Mouse (Mus musculus): ENCODE results near the gene Gm10229. TPM values are rescaled to one million over a fixed set of nuclear protein-coding genes. Genes with fewer than 3 reads are reported as not detected.
"Not testable (repeated sequence)": the region's sequence is repeated elsewhere in the genome, so short reads cannot be mapped to it uniquely, and the experiment has no call there.

Gm10229 gene
- not detected for total RNA-seq (2021)
- long read RNA-seq, experiment 1: 0 reads
- long read RNA-seq, experiment 2: 0 reads

DNA sequence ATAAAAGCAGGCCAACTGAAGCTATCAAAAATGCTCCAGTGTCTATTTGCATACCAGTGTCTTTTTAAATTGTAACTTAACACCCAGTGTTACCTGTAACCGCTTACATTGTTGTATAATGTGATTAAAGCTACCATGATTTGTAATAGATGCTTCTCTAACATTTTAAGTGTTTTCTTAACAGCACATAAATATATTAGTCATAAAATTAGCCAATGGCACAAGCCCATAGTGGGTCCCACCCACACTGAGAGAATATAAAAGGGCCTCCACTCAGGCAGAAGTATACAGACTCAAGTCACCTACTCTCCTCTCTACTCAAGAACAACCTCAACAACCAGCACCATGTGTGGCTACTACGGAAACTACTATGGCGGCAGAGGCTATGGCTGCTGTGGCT lies at the start of gene Gm10229:
Gene Gm10229 (plus strand): TSS at position 301 of the 400 bp plus-strand sequence.
- not testable (repeated sequence) for DNase-seq (ENCODE audit: low spot score)

GRCm38 (mm10) chr16:89010659-89011058 lies 4.4 kb upstream of the Gm10229 start, which contains the start of gene Krtap22-2:
Krtap22-2 (minus strand) TSS chr16:89010759.
- no peak for DNase-seq (ENCODE audit: low spot score)

DNA sequence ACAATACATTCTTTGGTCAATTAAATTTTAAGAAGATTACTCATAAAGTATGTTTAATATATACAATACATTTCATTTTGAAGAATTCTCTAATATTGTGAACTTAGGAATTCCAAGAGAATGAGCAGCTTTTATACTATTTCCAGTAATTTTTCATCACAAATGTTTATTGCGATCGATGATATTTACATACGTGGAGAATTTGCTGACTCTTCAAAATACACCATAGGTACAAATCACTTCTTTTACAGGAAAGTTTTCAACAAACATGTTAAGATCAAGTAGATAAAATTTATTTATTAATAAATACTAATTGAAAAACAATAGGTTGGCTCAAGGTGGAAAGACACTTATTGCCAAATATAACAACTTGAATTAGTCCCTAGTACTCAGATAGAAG lies 1.1 kb upstream of the Gm10229 start:
- DNase-seq (ENCODE audit: low spot score): no peak

- DNase-seq (ENCODE audit: low spot score): not testable (repeated sequence)
Measured at GRCm38 (mm10) chr16:89031399-89031798, 16.3 kb downstream of the Gm10229 start, which contains the start of gene Krtap6-1. Krtap6-1 (plus strand) TSS chr16:89031699.

DNA sequence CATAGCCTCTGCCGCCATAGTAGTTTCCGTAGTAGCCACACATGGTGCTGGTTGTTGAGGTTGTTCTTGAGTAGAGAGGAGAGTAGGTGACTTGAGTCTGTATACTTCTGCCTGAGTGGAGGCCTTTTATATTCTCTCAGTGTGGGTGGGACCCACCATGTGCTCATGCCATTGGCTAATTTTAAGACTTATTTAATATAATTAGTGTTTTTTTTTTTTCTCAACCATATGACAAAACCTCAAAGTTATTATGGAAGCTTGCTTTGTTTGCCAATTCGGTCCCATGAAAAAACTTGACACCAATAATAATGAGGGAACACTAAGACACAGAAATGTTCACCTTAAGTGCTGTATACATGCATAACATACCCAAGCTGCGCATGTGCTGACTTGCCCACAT lies 26.3 kb downstream of the Gm10229 start, which contains the start of gene Gm10228:
Gene Gm10228 (minus strand): TSS at position 101 of the 400 bp plus-strand sequence.
- not testable (repeated sequence) for DNase-seq (ENCODE audit: low spot score)

GRCm38 (mm10) chr16:89047783-89048182 lies 32.7 kb downstream of the Gm10229 start, which contains the start of gene Krtap6-5:
Krtap6-5 (minus strand) TSS chr16:89047883.
- DNase-seq (ENCODE audit: low spot score): no peak

DNA sequence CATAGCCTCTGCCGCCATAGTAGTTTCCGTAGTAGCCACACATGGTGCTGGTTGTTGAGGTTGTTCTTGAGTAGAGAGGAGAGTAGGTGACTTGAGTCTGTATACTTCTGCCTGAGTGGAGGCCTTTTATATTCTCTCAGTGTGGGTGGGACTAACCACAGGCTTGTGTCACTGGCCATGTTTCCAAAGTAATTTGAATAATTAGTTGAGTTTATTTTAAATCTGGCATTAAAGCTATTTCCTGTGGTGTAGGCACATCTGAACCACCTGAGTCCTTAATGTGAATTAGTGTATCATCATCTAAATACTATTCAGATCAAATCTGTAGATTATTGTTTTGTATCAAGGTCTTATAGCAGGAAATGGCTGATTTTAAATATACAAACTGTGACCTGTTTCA lies 48.8 kb downstream of the Gm10229 start, which contains the start of gene 1110025L11Rik:
Gene 1110025L11Rik (minus strand): TSS at position 101 of the 400 bp plus-strand sequence.
- not testable (repeated sequence) for DNase-seq (ENCODE audit: low spot score)

Other genes starting within 250 kb of the Gm10229 start
- gene 2310057N15Rik, start 241.1 kb upstream of the Gm10229 start, total RNA-seq (2021): not detected
- gene Gm5965, start 237.4 kb upstream of the Gm10229 start, total RNA-seq (2021): not detected
- gene Gm20741, start 203.1 kb upstream of the Gm10229 start, total RNA-seq (2021): not detected
- under 1 TPM in 1 of 2 experiments, not detected in 1; 0.66 TPM for gene Krtap15, start 195.1 kb upstream of the Gm10229 start, total RNA-seq (2021)
- not detected for gene Krtap14, start 189.1 kb upstream of the Gm10229 start, total RNA-seq (2021)
- not detected for gene Krtap19-1, start 145.9 kb upstream of the Gm10229 start, total RNA-seq (2021)
- gene Krtap19-2, start 141.0 kb upstream of the Gm10229 start, total RNA-seq (2021): not detected
- gene Krtap19-3, start 137.2 kb upstream of the Gm10229 start, total RNA-seq (2021): not detected
- not detected for gene Krtap19-4, start 130.2 kb upstream of the Gm10229 start, total RNA-seq (2021)
- under 1 TPM in 1 of 2 experiments, not detected in 1; 0.53 TPM for gene Krtap19-5, start 118.8 kb upstream of the Gm10229 start, total RNA-seq (2021)
- gene Krtap19-9b, start 83.0 kb upstream of the Gm10229 start, total RNA-seq (2021): not detected
- not detected for gene Krtap16-3, start 52.4 kb upstream of the Gm10229 start, total RNA-seq (2021)
- not detected for gene Krtap22-2, start 4.5 kb upstream of the Gm10229 start, total RNA-seq (2021)
- gene Krtap6-1, start 16.4 kb downstream of the Gm10229 start, total RNA-seq (2021): not detected
- gene Gm10228, start 26.2 kb downstream of the Gm10229 start, total RNA-seq (2021): not detected
- not detected for gene Krtap6-5, start 32.6 kb downstream of the Gm10229 start, total RNA-seq (2021)
- not detected for gene 1110025L11Rik, start 48.7 kb downstream of the Gm10229 start, total RNA-seq (2021)
- not detected for gene Krtap6-3, start 68.7 kb downstream of the Gm10229 start, total RNA-seq (2021)
- not detected for gene Gm6358, start 125.6 kb downstream of the Gm10229 start, total RNA-seq (2021)
- not detected for gene Gm10061, start 135.8 kb downstream of the Gm10229 start, total RNA-seq (2021)
- gene Gm9789, start 142.7 kb downstream of the Gm10229 start, total RNA-seq (2021): not detected
- gene Gm7735, start 154.2 kb downstream of the Gm10229 start, total RNA-seq (2021): not detected
- gene 1110057P08Rik, start 159.5 kb downstream of the Gm10229 start, total RNA-seq (2021): not detected
- not detected for gene Krtap20-2, start 190.6 kb downstream of the Gm10229 start, total RNA-seq (2021)